Mouse (Mus musculus) embryonic fibroblast, embryonic 13.5 days (primary cell): ENCODE results near the gene Dennd4a.

Experiments
- CTCF ChIP-seq: IDR thresholded peaks from 2 replicates; pipeline ENCODE4 v1.5.1; 2011; ENCODE audit warnings: mild to moderate bottlenecking, control low read depth, low read length, moderate library complexity, borderline replicate concordance; ENCODE audit not compliant: insufficient read depth
- POLR2A ChIP-seq: IDR thresholded peaks from 2 replicates; pipeline ENCODE4 v1.6.1; 2011; ENCODE audit warnings: low read depth, mild to moderate bottlenecking, control low read depth, low read length, moderate library complexity

- TF ChIP-seq CTCF = no peak
- TF ChIP-seq POLR2A = no peak
These were observed 37.9 kb upstream of the Dennd4a start for GRCm38 (mm10) chr9:64773254-64773653.
